Mouse (Mus musculus) T-cell, adult 2 months (primary cell): ENCODE data around the gene Arhgap28.

Experiments used
- DNase-seq: peaks from one replicate; pipeline ENCODE4 v3.0.0; 2022; ENCODE audit warnings: low spot score

Gene Arhgap28

GRCm38 (mm10) chr17:67989716-67990115, 14.2 kb downstream of the Arhgap28 start:
- DNase-seq, result no peak

GRCm38 (mm10) chr17:67988920-67989621, 14.8 kb downstream of the Arhgap28 start:
- DNase-seq, result no peak

- DNase-seq, result no peak
Observed at GRCm38 (mm10) chr17:67985532-67985931, 18.4 kb downstream of the Arhgap28 start.

- no peak for DNase-seq
Observed at GRCm38 (mm10) chr17:67980573-67980972, 23.3 kb downstream of the Arhgap28 start.

GRCm38 (mm10) chr17:67979248-67979647, 24.7 kb downstream of the Arhgap28 start:
- no peak for DNase-seq

GRCm38 (mm10) chr17:67978786-67979185, 25.1 kb downstream of the Arhgap28 start:
- no peak for DNase-seq

GRCm38 (mm10) chr17:67976465-67976864, 27.5 kb downstream of the Arhgap28 start:
- DNase-seq, result no peak

GRCm38 (mm10) chr17:67976027-67976426, 27.9 kb downstream of the Arhgap28 start:
- DNase-seq, result no peak

- no peak for DNase-seq
Observed at GRCm38 (mm10) chr17:67974679-67975078, 29.2 kb downstream of the Arhgap28 start.

- no peak for DNase-seq
Observed at GRCm38 (mm10) chr17:67966853-67967540, 36.9 kb downstream of the Arhgap28 start.

- DNase-seq, result no peak
Observed at GRCm38 (mm10) chr17:67962858-67963257, 41.1 kb downstream of the Arhgap28 start.

GRCm38 (mm10) chr17:67962020-67962419, 41.9 kb downstream of the Arhgap28 start:
- DNase-seq, result no peak

- no peak for DNase-seq
Observed at GRCm38 (mm10) chr17:67958909-67959308, 45.0 kb downstream of the Arhgap28 start.

GRCm38 (mm10) chr17:67957603-67958002, 46.3 kb downstream of the Arhgap28 start:
- DNase-seq, result no peak

- DNase-seq, result no peak
Observed at GRCm38 (mm10) chr17:67955876-67956690, 47.8 kb downstream of the Arhgap28 start.

GRCm38 (mm10) chr17:67954961-67955360, 49.0 kb downstream of the Arhgap28 start:
- no peak for DNase-seq

- DNase-seq, result no peak
Observed at GRCm38 (mm10) chr17:67950523-67951213, 53.3 kb downstream of the Arhgap28 start.

GRCm38 (mm10) chr17:67948601-67949000, 55.3 kb downstream of the Arhgap28 start:
- DNase-seq, result no peak

GRCm38 (mm10) chr17:67945453-67945852, 58.5 kb downstream of the Arhgap28 start:
- no peak for DNase-seq

GRCm38 (mm10) chr17:67944256-67944655, 59.7 kb downstream of the Arhgap28 start:
- DNase-seq, result no peak

GRCm38 (mm10) chr17:67941026-67941425, 62.9 kb downstream of the Arhgap28 start:
- no peak for DNase-seq

- DNase-seq, result no peak
Observed at GRCm38 (mm10) chr17:67937050-67937449, 66.9 kb downstream of the Arhgap28 start.
